Mouse (Mus musculus): ENCODE measurements at regions not wholly inside any gene's neighbourhood (a gene's known extent, or its start where the extent isn't known, plus 50 kb on each side); places are given as distances from the start of the nearest gene placed in this dataset.
A peak's percentile ranks its signal among the peaks of the same experiment; 100 is the strongest.
"Not testable (repeated sequence)": the region's sequence is repeated elsewhere in the genome, so short reads cannot be mapped to it uniquely, and the experiment has no call there.

- not testable (repeated sequence) for DNase-seq (ENCODE audit: low read depth, low spot score)
Measured at GRCm38 (mm10) chr12:77526581-77526980, 288.7 kb downstream of the Fut8 start.

DNA sequence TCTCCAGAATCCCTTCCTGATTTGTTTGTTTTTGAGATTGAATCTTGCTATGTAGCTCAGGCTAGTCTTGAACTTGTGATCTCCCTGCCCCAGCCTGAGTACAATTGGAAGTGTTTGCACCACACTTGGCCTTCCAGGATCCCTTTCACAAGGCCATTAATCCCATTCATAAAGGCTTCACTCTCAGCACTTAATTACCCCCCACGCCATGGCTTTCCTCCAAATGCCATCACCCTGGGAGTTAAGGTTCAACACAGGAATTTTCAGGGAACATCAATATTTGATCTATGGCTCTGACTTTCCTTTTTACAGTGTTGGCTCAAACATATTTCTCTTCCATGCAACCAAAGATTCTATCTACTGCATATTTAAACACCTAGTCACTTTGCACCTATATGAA is 289.6 kb downstream of the Fut8 start:
- peak; percentile 15 for DNase-seq (ENCODE audit: low read depth, low spot score)

- peak; percentile 99 for DNase-seq (ENCODE audit: low read depth, low spot score)
Measured at GRCm38 (mm10) chr12:77527953-77528865, 290.3 kb downstream of the Fut8 start.

DNA sequence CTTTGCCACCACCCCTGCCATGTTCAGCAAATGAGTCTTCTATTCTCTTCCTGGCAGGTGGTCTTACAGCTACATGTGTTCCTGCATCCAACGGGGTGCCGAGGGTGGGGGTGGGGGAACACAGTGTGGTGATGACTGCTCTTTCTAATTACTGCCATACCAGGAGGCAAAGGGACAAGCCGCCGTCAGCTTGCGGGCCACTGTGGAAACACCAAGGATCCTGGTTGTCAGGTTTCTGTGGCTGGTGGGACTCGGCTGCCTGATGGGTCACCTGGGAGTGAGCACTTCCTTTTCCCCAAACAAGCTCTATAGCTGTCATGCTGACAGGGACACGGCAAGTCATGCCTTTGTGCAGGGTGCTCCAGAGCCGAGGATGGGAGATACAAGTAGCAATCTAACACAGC is 290.9 kb downstream of the Fut8 start:
- peak; percentile 85 for DNase-seq (ENCODE audit: low read depth, low spot score)

GRCm38 (mm10) chr12:77529414-77529813 is 291.5 kb downstream of the Fut8 start:
- peak; percentile 56 for DNase-seq (ENCODE audit: low read depth, low spot score)

DNA sequence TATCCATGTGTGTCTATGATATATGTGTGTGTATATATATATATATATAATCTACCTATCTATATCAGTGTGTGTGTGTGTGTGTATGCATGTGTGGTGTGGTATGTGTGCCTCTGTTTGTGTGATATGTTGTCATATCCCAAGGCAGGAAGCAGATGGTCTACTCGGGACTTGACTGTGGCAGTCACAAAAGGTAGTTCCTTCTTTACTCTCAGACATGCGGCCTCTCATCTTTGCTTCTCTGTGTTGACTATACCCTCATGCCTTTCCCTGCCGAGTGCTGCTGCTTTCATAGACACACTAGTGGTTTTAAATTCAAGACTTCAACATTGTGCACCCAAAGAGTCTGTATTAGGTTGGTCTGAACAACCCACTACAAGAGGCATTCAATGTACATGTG is 292.0 kb downstream of the Fut8 start:
- no peak for DNase-seq (ENCODE audit: low read depth, low spot score)

DNA sequence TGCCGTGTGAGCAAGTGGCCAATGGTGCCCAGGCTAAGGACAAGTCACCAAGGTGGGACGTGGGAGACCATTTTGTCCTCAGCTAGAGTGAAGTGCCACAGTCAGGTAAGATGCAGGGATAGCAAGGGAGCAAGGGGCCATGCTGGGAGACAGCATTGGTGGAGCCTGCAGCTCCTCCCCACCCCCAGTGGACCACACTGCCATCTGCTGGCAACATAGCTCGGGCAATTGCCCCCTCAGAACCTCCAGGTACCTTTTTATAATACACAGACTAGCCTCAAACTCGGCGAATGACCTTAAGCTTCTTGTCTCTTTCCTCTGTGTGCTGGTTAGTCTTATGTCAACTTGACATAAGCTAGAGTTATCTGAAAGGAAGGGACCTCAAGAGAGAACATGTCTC is 293.4 kb downstream of the Fut8 start:
- DNase-seq (ENCODE audit: low read depth, low spot score) = peak; percentile 29

GRCm38 (mm10) chr12:77532547-77532946 is 294.6 kb downstream of the Fut8 start:
- no peak for DNase-seq (ENCODE audit: low read depth, low spot score)

DNA sequence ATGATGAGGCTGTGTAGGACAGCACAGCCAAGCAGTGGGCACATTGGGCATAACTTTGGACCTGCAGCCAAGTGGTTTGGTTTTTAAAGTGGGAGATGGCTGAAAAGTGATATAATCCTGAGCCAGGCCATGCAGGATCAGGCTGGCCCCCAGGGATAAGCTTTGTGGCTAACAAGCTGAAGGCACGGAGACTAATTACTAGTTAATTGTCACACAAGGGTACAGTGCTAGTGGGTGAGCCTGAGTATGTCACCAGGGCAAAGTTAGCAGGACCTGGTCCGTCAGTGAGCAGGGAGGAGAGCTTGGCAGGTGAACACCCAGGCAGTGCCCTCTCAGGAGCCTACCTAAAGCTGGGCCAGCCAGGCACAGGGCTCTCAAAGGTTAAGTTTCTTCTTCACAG is 295.7 kb downstream of the Fut8 start:
- DNase-seq (ENCODE audit: low read depth, low spot score) = no peak

- DNase-seq (ENCODE audit: low read depth, low spot score) = peak; percentile 11
Measured at GRCm38 (mm10) chr12:77534079-77534478, 296.2 kb downstream of the Fut8 start.

GRCm38 (mm10) chr12:77535147-77535546 is 297.2 kb downstream of the Fut8 start:
- DNase-seq (ENCODE audit: low read depth, low spot score) = no peak

GRCm38 (mm10) chr12:77537139-77537848 is 299.4 kb downstream of the Fut8 start:
- peak; percentile 41 for DNase-seq (ENCODE audit: low read depth, low spot score)

- DNase-seq (ENCODE audit: low read depth, low spot score) = no peak
Measured at GRCm38 (mm10) chr12:77539661-77540431, 301.9 kb downstream of the Fut8 start.

DNA sequence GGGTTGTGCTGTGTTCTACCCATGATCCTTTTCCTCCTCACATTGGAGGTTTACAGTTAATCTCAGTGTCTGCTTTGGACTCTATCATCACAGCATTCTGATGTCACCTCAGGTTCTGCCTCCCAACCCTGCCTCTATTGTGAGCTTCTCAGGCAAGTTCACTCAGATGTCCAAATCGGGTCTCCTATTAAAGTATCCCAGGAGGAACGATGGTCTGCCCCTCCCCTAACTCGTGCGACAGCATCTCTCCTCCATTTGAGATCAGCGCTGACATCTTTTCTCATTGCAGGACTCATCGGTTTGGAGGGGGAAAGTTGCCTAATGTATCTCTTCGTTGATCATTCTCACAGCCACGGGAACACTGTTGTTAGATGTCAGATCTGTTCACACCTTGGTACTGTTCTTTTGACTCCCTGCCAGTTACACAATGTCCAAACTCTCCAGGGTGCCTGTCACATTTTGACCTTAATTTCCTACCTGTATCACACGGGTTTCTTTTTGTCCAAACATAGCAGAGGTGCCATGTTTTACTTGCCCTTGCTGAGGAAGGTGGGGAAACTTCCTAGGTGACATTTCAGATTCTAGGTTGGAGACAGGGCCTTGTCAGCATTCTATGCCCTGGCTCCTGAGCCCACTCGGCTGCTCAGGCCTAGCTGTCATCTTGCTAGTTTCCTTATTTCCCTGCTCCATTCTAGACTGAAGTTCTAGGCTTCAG is 303.3 kb downstream of the Fut8 start:
- DNase-seq (ENCODE audit: low read depth, low spot score) = no peak

DNA sequence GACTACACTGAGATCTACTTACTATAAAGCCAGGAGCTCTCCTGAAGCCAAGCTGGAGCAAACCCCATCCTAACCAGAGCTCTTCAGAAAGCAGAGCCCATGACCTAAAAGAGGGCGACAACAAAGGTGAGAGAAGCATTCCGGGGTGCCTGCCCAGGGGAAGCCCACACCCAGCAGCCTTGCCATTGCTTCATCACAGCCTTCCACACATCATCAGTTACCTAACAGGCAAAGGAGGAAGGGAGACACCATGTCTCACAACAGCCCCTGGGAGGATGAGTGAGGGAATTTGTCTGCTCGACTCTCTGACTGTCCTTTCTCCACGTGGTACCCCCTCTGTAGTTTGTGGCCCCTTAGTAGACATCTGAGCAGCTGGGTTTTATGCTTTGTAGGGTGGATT is 303.9 kb downstream of the Fut8 start:
- DNase-seq (ENCODE audit: low read depth, low spot score) = no peak

- DNase-seq (ENCODE audit: low read depth, low spot score) = no peak
Measured at GRCm38 (mm10) chr12:77543651-77544050, 305.7 kb downstream of the Fut8 start.

GRCm38 (mm10) chr12:77546165-77546564 is 308.2 kb downstream of the Fut8 start:
- no peak for DNase-seq (ENCODE audit: low read depth, low spot score)

GRCm38 (mm10) chr12:77568286-77568685 is 330.4 kb downstream of the Fut8 start:
- peak; percentile 90 for DNase-seq (ENCODE audit: low read depth, low spot score)

DNA sequence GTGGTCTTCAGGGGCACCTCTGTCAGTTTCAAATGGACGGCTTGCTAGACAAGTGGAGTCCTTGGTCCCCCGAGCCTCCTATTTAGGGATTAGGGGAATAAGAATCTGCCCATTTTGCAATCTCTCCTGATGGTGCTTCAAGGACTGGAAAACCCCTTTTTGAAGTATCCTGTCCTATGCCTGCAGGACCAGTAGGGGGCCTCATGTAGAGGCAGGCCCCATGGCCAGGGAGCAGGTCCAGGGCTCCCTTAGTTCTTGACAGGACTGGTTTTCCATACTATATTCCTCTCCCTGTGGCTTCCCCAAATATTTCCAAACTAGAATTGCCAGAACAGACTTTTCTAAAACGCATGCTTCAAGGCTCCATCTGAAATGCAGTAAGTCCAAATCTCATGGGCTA is 332.6 kb downstream of the Fut8 start:
- no peak for DNase-seq (ENCODE audit: low read depth, low spot score)

DNA sequence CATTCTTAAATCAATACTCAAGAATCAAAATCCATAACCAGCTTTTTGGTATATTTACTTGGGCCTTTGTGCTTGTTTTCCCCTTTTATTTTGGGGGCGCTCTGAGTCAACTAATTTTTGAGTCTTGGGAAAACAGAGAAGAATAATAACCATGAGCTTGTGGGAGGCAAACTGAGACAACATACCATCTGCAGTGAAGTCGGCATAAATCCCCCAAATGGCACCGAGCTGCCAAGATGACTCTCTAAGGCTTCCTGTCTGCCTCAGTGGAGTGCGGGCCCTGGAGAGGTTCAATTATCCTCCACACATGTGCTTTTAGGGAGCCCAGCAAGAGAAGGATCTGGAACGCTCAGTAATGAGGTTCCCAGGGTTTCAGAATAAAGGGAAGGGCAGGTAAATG is 333.1 kb downstream of the Fut8 start:
- no peak for DNase-seq (ENCODE audit: low read depth, low spot score)

- DNase-seq (ENCODE audit: low read depth, low spot score) = no peak
Measured at GRCm38 (mm10) chr12:77575046-77575445, 337.1 kb downstream of the Fut8 start.

All from brain, adult 2 months (tissue).